Mouse (Mus musculus): ENCODE measurements around the gene Cdk2ap2.
A peak's percentile ranks its signal among the peaks of the same experiment; 100 is the strongest.
"Not testable (repeated sequence)": the region's sequence is repeated elsewhere in the genome, so short reads cannot be mapped to it uniquely, and the experiment has no call there.

Gene Cdk2ap2

GRCm38 (mm10) chr19:4096642-4097440, at the start of gene Cdk2ap2:
Gene Cdk2ap2, plus strand, starts transcription at chr19:4097182.
- DNase-seq (ENCODE audit: low read depth in 2 of 2, low spot score in 2 of 2): peak; percentile 96 to 97

- DNase-seq (ENCODE audit: low read depth in 2 of 2, low spot score in 2 of 2): peak; percentile 81 to 86
Measured at GRCm38 (mm10) chr19:4047859-4048258, 49.1 kb upstream of the Cdk2ap2 start.

GRCm38 (mm10) chr19:4049069-4049468, 47.9 kb upstream of the Cdk2ap2 start:
- not testable (repeated sequence) for DNase-seq (ENCODE audit: low read depth in 2 of 2, low spot score in 2 of 2)

GRCm38 (mm10) chr19:4051016-4051415, 46.0 kb upstream of the Cdk2ap2 start:
- DNase-seq (ENCODE audit: low read depth in 2 of 2, low spot score in 2 of 2): no peak

GRCm38 (mm10) chr19:4051741-4052515, 45.1 kb upstream of the Cdk2ap2 start:
- peak; percentile 70 to 79 for DNase-seq (ENCODE audit: low read depth in 2 of 2, low spot score in 2 of 2)

DNA sequence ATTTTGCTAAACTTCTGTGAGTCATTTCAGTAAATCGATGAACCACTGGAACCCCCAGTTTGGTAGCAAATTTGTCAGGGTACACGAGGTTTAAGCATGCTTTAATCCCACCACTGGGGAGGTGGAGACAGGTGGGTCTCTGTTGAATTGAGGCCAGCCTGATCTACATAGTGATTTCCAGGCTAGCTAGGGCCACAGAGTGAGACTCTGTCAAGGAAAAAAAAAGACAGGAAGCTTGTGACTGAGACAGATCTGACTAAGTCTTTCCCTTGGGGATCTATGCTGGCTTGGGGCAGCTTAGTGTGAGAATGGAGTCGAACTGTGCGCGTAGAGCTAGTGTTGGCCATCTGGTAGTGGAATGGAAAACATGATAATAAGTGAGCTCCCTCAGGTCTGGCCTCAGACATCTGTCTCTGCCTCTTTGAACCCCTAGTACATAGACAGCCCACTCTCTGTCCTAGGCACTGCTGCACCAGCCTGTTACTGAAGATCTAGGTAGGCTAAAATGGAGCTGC, 44.4 kb upstream of the Cdk2ap2 start:
- DNase-seq (ENCODE audit: low read depth in 2 of 2, low spot score in 2 of 2): no peak

- no peak for DNase-seq (ENCODE audit: low read depth in 2 of 2, low spot score in 2 of 2)
Measured at GRCm38 (mm10) chr19:4054613-4055012, 42.4 kb upstream of the Cdk2ap2 start.

DNA sequence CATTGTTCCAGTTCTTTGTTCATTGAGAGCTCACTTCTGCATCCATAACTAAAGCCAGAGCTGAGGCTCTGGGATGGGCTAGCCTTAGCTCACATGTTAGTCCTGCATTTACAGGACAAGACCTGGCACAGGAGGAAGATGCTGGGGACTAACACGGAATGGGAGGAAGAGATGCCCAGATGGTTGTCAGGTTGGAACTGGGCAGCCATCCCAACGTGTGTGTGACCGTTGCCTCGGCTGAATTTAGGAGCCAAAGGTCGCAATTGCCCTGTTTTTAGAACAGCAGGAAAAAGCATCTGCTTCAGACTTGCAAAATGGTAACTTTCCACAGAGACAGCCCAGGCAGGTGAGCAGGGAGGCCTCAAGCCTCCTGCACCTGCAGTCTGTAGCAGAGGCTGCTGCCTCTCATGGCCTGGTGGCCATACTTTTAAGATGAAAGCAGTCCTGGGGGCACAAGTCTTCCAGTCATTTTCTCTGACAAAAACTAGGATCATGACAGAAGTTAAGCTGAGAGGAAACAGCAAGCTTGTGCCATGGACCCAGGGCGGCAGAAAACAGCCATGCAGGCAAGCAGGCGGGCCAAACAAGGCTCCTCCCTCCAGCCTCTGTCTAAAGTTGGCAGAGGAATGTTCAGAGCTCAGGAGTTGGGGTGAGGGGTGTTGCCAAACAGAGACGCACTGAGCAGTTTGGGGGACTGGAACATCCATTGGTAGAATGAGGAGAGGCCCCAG, 41.6 kb upstream of the Cdk2ap2 start:
- no peak for DNase-seq (ENCODE audit: low read depth in 2 of 2, low spot score in 2 of 2)

DNA sequence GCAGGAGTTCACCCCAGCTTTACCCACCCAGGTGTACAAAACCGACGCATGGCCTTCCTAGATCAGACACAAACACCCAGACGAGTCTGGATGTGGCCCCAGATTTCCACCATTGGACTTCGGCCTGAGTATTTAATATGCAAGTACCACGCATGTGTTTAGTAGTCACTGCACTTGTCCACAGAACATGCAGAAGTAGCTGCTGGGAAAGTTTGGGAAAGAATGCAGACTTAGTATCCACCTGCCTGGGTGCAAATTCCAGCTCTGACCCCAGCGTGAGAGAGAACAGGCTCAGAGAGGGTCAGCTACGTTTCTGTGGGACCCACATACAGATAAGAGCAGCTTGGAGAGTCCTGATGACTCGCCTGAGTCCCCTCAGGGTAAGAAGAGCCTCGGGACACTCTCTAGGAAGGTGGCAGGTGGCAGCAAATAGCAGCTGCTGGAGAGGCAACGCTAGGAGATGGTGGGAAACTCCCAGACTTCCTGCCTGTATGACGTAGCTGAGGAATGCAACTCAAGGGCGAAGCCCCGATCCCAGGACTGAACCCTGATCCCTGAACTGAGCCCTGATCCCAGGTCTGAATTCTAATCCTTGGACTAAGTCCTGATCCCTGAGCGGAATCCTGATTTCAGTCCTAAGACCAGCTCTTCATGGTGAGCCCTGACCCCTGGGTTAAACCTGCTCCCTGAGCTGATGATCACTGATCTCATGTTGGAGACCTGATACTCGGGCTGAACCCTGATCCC, 40.9 kb upstream of the Cdk2ap2 start:
- DNase-seq (ENCODE audit: low read depth in 2 of 2, low spot score in 2 of 2): no peak

GRCm38 (mm10) chr19:4056727-4057126, 40.3 kb upstream of the Cdk2ap2 start:
- DNase-seq (ENCODE audit: low read depth in 2 of 2, low spot score in 2 of 2): no peak

DNA sequence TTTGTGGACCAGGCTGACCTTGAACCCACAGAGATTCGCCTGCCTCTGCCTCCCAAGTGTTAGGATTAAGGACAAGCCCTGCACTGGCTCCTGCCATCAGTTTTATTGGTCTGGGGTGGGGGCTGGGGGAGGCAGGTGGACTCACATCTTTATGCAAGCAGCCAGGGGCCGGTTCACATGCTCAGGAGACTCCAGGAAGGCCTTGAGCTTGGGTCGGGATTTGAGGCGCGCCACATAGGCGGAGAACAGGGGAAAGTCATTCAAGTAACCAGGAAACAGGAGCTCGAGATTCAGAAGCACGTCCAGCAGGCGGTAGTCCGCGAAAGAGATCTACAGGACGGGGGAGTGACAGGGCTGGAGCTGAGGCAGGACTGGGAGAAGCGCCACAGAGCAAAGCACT, 39.6 kb upstream of the Cdk2ap2 start:
- no peak for DNase-seq (ENCODE audit: low read depth in 2 of 2, low spot score in 2 of 2)

GRCm38 (mm10) chr19:4057962-4058361, 39.0 kb upstream of the Cdk2ap2 start:
- no peak for DNase-seq (ENCODE audit: low read depth in 2 of 2, low spot score in 2 of 2)

DNA sequence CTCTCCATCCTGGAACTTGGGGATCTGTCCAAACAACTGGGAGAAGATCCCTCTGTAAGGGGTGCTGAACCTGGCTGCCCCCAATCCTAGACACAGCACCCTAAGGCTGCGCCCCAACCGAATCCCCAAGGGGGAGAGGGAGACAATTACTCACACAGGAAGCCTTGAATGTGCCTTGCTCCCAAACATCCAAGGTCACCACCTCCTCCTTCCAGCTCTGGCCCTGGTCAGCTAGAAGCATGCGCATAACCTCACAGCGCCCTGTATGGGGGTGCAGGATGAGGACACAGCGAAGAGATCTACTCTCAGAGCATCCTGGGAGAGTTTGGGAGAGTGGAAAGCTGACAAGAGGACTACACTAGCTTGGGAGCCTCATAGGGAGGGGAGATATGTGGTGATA, 38.4 kb upstream of the Cdk2ap2 start:
- no peak for DNase-seq (ENCODE audit: low read depth in 2 of 2, low spot score in 2 of 2)

DNA sequence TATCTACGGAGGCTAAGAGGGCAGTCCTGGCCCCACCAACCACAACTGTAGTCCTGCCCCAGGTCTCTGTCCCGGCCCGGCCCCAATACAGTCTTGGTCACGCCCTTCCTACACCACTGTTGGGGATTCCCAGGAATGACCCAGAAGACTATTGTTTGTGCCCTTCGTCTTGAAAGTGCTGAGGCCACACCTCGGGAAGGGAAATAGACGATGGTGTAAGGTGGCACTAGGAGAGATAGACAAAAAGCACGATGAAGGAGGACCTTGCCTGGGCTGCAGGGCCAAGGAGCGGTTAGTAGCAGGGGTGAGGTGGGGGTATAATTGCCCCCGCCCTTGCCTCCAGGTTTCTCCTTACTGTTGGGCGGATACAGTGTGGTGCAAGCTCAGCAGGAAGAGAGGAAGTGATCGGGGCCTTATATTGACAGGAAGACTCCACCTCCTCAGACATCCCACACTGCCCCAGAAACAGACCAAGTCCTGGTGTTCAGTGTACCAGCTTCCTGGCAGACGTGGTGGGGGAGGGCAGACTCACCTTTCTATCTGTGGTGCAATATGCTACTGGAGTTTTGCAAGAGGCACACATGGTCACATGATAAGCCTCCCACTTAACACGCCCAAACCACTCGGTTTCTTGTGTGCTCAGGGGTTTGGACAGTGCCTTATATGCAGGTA, 37.8 kb upstream of the Cdk2ap2 start, which contains the start of gene Gstp3:
Gstp3 (minus strand) TSS at position 501 of the 672 bp plus-strand sequence.
- DNase-seq (ENCODE audit: low read depth in 2 of 2, low spot score in 2 of 2): peak; percentile 43 to 53

DNA sequence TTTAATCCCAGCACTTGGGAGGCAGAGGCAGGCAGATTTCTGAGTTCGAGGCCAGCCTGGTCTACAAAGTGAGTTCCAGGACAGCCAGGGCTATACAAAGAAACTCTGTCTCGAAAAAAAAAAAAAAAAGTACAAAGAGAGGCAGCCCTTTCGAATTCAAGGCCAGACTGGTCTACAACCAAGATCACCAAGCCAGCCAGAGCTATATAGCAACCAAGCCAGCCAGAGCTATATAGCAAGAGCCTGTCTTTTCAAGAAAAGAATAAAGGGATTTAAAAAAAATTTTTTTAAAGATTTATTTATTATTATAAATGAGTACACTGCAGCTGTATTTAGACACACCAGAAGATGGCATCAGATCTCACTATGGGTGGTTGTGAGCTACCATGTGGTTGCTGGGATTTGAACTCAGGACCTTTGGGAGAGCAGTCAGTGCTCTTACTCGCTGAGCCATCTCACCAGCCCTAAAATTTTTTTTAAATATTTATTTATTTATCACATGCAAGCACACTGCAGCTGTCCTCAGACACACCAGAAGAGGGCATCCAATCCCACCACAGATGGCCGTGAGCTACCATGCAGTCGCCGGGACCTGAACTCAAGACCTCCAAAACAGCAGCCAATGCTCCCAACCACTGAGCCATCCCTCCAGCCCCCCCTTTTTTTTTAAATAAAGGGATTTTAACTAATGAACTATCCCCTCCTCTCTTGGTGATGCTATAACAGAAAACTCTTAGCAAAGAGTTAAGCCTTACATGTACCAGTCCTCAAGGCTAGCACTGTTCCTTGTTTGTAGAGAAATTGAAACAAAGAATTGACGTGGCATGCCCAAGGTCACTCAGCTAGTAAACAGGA, 36.7 kb upstream of the Cdk2ap2 start:
- not testable (repeated sequence) for DNase-seq (ENCODE audit: low read depth in 2 of 2, low spot score in 2 of 2)

DNA sequence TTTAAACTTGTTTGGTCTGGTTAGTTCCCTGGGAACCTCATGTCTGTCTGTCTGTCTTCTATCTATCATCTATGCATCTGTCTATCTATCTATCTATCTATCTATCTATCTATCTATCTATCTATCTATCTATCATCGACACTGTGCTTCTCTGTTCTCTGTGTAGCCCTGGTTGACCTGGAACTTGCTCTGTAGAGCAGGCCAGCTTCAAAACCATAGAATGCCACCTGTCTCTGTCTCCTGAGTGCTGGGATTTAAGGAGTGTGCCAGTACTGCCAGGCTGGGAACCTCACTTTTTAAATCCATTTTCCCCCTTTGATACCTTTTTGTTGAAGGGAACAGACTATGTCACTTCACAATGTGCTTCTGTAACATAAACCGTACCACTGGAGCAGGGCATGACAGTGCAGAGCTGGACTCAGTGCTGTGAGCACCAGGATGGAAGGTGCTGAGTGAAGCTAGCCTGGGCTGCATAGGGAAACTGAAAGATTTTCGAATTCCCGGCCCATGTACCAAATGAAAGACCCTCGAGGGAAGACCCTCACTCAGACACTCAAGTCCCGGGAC, 36.0 kb upstream of the Cdk2ap2 start:
- DNase-seq (ENCODE audit: low read depth in 2 of 2, low spot score in 2 of 2): no peak

GRCm38 (mm10) chr19:4063357-4063756, 33.6 kb upstream of the Cdk2ap2 start:
- not testable (repeated sequence) for DNase-seq (ENCODE audit: low read depth in 2 of 2, low spot score in 2 of 2)

DNA sequence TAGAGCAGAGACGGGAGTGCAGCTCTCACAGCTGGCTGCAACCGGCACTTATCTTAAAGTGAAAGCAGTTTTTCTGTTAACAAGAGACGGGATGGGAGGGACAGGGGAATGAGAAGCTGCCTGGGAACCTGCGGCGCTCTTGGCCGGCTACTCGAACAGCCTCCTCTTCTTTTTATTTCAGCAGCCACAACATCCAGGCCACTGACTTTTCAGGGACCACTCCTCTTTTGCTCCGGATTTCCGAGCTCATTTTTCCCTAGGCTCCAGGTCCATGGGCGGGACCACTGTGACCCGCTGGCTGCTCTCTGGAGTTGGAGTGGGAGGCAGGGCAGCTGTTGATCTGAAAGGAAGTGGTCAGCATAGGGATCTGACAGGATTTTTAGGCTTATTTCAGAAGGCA, 32.5 kb upstream of the Cdk2ap2 start:
- not testable (repeated sequence) for DNase-seq (ENCODE audit: low read depth in 2 of 2, low spot score in 2 of 2)

- no peak for DNase-seq (ENCODE audit: low read depth in 2 of 2, low spot score in 2 of 2)
Measured at GRCm38 (mm10) chr19:4066280-4066679, 30.7 kb upstream of the Cdk2ap2 start.
